Mouse (Mus musculus): ENCODE results near the gene Sept9. TPM values are rescaled to one million over a fixed set of nuclear protein-coding genes. Genes with fewer than 3 reads are reported as not detected.
A peak's percentile ranks its signal among the peaks of the same experiment; 100 is the strongest.

Gene Sept9
- polyA plus RNA-seq, 1 experiment: 253 TPM

- H3K79me2 ChIP-seq (ENCODE audit: control insufficient read depth, insufficient read depth): peaks cover 86% of the 10 kb centered on the region
- H3K27me3 ChIP-seq (ENCODE audit: control insufficient read depth, insufficient read depth, insufficient read length): no peaks in the 10 kb centered on the region
- H3ac ChIP-seq (ENCODE audit: control insufficient read depth, insufficient read length): no peak overlapping the region
- H3K4me3 ChIP-seq: no peak overlapping the region
- H3K4me2 ChIP-seq (ENCODE audit: low read depth): peak overlapping the region; percentile 69
- H3K36me3 ChIP-seq (ENCODE audit: control insufficient read depth, insufficient read depth): no peaks in the 10 kb centered on the region
- TF ChIP-seq SRF (IDR thresholded peaks at IDR 0.05; ENCODE audit: control insufficient read depth, insufficient read length, low read depth): no peak
These were observed 111.1 kb downstream of the Sept9 start for GRCm38 (mm10) chr11:117310341-117311107.

DNA sequence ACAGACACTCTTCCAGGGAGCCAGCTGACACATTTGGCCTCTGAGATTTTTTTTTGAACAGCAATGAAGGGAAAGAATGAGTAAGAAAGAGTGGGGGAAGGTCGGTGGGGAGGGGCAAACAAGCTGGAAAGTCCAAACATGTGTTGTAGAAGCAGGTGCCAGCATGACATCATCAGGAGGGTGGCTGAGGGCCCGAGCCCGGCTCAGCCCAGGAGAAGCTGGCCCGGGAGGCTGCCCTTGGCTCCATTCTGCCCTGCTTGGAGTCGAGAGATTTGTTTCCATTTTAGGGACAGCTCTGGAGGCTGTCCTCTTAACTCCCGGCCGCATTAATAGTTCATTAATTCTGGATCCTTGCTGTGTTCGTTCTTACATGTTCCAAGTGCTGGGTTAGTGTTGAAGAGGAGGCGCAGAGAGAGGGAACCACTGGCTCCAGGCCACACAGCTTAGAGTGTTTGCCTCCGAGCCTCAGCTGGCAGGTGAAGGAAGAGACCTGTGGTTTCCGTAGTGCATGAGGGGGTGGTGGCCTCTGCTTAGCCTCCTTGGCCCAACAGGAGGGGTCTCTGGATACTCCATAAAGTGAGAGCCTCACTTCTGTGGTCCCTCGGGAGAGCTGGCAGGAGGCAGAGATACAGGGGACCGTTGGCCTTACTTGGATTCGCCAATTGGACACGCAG, 111.8 kb downstream of the Sept9 start:
- Histone ChIP-seq H3K79me2 (ENCODE audit: control insufficient read depth, insufficient read depth) (peaks cover 86% of the 10 kb centered on the region), H3ac (ENCODE audit: control insufficient read depth, insufficient read length) (no peak overlapping the region), H3K36me3 (ENCODE audit: control insufficient read depth, insufficient read depth) (no peaks in the 10 kb centered on the region), H3K4me3 (no peak overlapping the region), H3K27me3 (ENCODE audit: control insufficient read depth, insufficient read depth, insufficient read length) (no peaks in the 10 kb centered on the region), H3K4me2 (ENCODE audit: low read depth) (peak overlapping the region; percentile 69)
- 0 out of 2 replicates have a peak, but pooled peaks have one; percentile 12 for TF ChIP-seq CEBPB (IDR thresholded peaks at IDR 0.05; ENCODE audit: insufficient read depth, poor library complexity, severe bottlenecking)
- no peak for TF ChIP-seq E2F4 (IDR thresholded peaks at IDR 0.05; ENCODE audit: insufficient read depth)
- TF ChIP-seq TCF12 (IDR thresholded peaks at IDR 0.05; ENCODE audit: insufficient read depth, poor library complexity, severe bottlenecking): peak; percentile 88
- TF ChIP-seq MYOD1 (IDR thresholded peaks at IDR 0.05; ENCODE audit: control insufficient read depth in 1 of 3, insufficient read length in 2 of 3, low read depth in 2 of 3): peak in 2 of 3 experiments; percentile 84 to 91
- TF ChIP-seq TCF3 (IDR thresholded peaks at IDR 0.05; ENCODE audit: insufficient read length, low read depth): peak; percentile 82
- no peak for TF ChIP-seq POLR2AphosphoS2 (IDR thresholded peaks at IDR 0.05; ENCODE audit: insufficient read length, low read depth)
- peak; percentile 40 for TF ChIP-seq SRF (IDR thresholded peaks at IDR 0.05; ENCODE audit: control insufficient read depth, insufficient read length, low read depth)
- peak in 2 of 3 experiments; percentile 74 to 90 for TF ChIP-seq MYOG (IDR thresholded peaks at IDR 0.05; ENCODE audit: control insufficient read depth in 1 of 3, insufficient read depth in 1 of 3, insufficient read length in 2 of 3, low read depth in 2 of 3)

GRCm38 (mm10) chr11:117312028-117312901, 112.8 kb downstream of the Sept9 start:
- H3K4me2 ChIP-seq (ENCODE audit: low read depth): peak overlapping the region; percentile 69
- no peak overlapping the region for H3K4me3 ChIP-seq
- TF ChIP-seq MAX (IDR thresholded peaks at IDR 0.05; ENCODE audit: low read depth) (no peak), POLR2AphosphoS2 (IDR thresholded peaks at IDR 0.05; ENCODE audit: insufficient read length, low read depth) (peak; percentile 50), USF1 (IDR thresholded peaks at IDR 0.05; ENCODE audit: low read depth) (peak; percentile 89), MYOG (IDR thresholded peaks at IDR 0.05; ENCODE audit: control insufficient read depth in 1 of 3, insufficient read depth in 1 of 3, insufficient read length in 2 of 3, low read depth in 2 of 3) (peak in 1 of 3 experiments; percentile 62), SRF (IDR thresholded peaks at IDR 0.05; ENCODE audit: control insufficient read depth, insufficient read length, low read depth) (no peak), MYOD1 (IDR thresholded peaks at IDR 0.05; ENCODE audit: control insufficient read depth in 1 of 3, insufficient read length in 2 of 3, low read depth in 2 of 3) (peak in 2 of 3 experiments; percentile 53 to 56)

GRCm38 (mm10) chr11:117312936-117313335, 113.5 kb downstream of the Sept9 start:
- Histone ChIP-seq H3K27me3 (ENCODE audit: control insufficient read depth, insufficient read depth, insufficient read length) (no peaks in the 10 kb centered on the region), H3ac (ENCODE audit: control insufficient read depth, insufficient read length) (no peak overlapping the region), H3K79me2 (ENCODE audit: control insufficient read depth, insufficient read depth) (peaks cover 84% of the 10 kb centered on the region), H3K4me3 (no peak overlapping the region), H3K36me3 (ENCODE audit: control insufficient read depth, insufficient read depth) (no peaks in the 10 kb centered on the region), H3K4me2 (ENCODE audit: low read depth) (peak overlapping the region; percentile 69)
- TF ChIP-seq USF1 (IDR thresholded peaks at IDR 0.05; ENCODE audit: low read depth) (no peak), MYOG (IDR thresholded peaks at IDR 0.05; ENCODE audit: control insufficient read depth in 1 of 3, insufficient read depth in 1 of 3, insufficient read length in 2 of 3, low read depth in 2 of 3) (peak in 1 of 3 experiments; percentile 7)

More at GRCm38 (mm10) chr11:117312028-117312901, 112.8 kb downstream of the Sept9 start:
- Histone ChIP-seq H3K79me2 (ENCODE audit: control insufficient read depth, insufficient read depth) (peaks cover 86% of the 10 kb centered on the region), H3ac (ENCODE audit: control insufficient read depth, insufficient read length) (no peak overlapping the region), H3K36me3 (ENCODE audit: control insufficient read depth, insufficient read depth) (no peaks in the 10 kb centered on the region), H3K27me3 (ENCODE audit: control insufficient read depth, insufficient read depth, insufficient read length) (no peaks in the 10 kb centered on the region)

DNA sequence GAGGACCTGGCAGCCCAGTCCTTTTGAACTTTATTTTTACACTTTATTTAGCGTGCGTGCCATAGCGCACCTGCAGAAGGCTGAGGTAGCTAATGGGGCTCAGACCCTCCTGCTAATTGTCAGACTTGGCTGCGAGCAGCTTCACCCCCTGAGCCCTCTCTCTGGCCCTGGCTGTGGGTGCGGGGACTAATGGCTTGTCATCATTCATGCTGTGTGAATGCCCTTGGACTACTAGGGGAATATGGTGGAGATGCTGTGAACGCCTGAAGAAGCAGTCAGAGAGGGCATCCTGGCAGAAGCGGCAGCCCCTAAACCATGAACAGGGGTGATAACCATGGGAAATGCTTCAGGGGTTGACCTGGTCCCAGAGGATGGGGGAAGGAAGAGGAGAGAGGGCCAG, 114.0 kb downstream of the Sept9 start:
- Histone ChIP-seq H3K27me3 (ENCODE audit: control insufficient read depth, insufficient read depth, insufficient read length) (no peaks in the 10 kb centered on the region), H3K36me3 (ENCODE audit: control insufficient read depth, insufficient read depth) (no peaks in the 10 kb centered on the region), H3ac (ENCODE audit: control insufficient read depth, insufficient read length) (no peak overlapping the region), H3K4me3 (no peak overlapping the region), H3K4me2 (ENCODE audit: low read depth) (peak overlapping the region; percentile 69), H3K79me2 (ENCODE audit: control insufficient read depth, insufficient read depth) (peaks cover 80% of the 10 kb centered on the region)
- TF ChIP-seq TCF3 (IDR thresholded peaks at IDR 0.05; ENCODE audit: insufficient read length, low read depth): no peak
